Mouse (Mus musculus): ENCODE measurements around the gene Tbk1. TPM values are rescaled to one million over a fixed set of nuclear protein-coding genes. Genes with fewer than 3 reads are reported as not detected.

Tbk1 gene
- total RNA-seq, 2 experiments from 2014 or later, result 53.2 to 75.9 TPM

GRCm38 (mm10) chr10:121601272-121601671 is 14.7 kb upstream of the Tbk1 start:
- ATAC-seq (replicated peaks; ENCODE audit: low FRiP score, poor library complexity, severe bottlenecking), result no peak

GRCm38 (mm10) chr10:121596580-121596979 is 10.0 kb upstream of the Tbk1 start:
- ATAC-seq (replicated peaks; ENCODE audit: low FRiP score, poor library complexity, severe bottlenecking), result no peak

DNA sequence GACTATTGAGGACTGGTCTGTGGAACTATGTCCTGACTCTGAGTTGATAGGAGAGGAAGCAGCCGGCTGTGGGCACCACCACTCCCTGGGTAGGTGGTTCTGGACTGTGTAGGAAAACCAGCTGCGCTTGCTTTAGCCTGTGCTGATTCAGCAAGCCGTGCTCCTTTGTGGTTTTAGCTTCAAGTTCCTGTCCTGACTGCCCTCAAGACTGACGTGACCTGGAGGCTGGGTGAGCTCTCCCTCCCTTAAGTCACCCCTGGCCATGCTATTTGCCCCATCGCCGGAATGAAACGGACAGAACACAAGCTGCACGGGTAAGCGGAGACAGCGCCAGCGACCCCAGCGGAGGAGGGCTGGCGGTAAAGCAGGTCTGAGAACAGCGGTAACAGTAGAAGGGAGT is 4.5 kb upstream of the Tbk1 start:
- ATAC-seq (replicated peaks; ENCODE audit: low FRiP score, poor library complexity, severe bottlenecking), result no peak

DNA sequence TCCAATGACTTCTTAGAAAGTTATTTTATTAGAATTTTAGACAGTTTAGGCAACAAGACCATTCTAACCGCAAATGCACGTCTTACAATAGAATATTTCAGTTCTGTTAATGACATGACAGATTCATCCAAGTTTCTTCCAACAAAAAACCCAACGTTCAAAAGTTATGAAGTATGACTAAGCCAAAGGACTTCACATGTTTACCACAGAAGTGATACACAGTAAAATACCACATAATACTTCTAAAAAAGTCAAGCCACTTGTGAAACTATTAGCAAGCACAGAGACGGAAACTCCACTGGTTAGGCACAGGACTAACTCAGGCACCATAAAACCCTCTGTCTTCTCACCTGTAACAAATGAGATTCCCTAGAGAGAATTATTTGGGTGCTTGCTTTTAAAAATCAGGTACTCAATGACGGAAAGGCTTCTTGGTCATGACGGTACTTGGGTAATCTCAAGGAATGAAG is 819 bp upstream of the Tbk1 start:
- ATAC-seq (replicated peaks; ENCODE audit: low FRiP score, poor library complexity, severe bottlenecking), result no peak

DNA sequence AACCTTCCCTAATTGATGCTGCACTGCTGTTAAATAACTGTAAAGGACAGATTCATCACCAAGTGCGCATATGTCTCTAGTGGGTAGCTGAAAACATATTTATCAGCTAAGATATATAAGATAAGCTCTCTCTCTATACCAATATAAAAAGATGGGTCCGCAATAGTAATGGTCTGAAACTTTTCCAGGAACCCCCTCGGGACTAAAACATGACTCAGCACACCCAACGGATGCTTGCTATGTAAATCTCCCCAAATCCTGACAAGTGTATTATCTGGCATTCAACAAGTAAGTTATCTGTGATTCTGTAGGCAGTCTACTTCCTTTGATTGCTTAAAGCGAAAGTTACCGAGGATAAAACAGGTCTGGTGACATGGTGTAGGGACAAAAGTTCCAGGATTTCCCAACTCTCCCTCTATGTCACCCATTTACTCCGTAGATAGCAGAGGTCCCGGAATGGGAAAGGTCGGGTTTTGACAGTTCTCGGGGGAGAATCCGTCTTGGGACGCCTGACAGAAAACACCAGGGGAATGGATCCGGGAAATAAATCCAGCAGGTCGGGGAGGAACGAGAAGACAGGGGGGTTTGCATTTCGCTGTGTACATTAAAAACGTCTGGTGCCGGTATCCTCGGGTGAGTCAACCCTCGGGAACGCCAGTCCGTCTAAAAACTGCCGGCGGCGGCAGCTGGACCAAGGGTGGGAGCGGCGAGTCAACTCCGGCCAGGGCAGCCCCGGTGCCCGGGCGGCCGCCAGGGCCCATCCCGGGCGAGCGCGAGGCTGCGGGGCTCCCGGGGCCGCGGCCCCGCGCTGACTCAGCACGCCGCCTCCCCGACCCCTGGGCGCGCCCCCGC is 570 bp downstream of the Tbk1 start:
- peak; percentile 4; the same call in 1 of the 2 replicates for ATAC-seq (replicated peaks; ENCODE audit: low FRiP score, poor library complexity, severe bottlenecking)

GRCm38 (mm10) chr10:121585056-121585790 is 1.4 kb downstream of the Tbk1 start:
- ATAC-seq (replicated peaks; ENCODE audit: low FRiP score, poor library complexity, severe bottlenecking), result no peak

- ATAC-seq (replicated peaks; ENCODE audit: low FRiP score, poor library complexity, severe bottlenecking), result no peak
These were observed 2.6 kb downstream of the Tbk1 start for GRCm38 (mm10) chr10:121584033-121584432.

GRCm38 (mm10) chr10:121583016-121583415 is 3.6 kb downstream of the Tbk1 start:
- no peak for ATAC-seq (replicated peaks; ENCODE audit: low FRiP score, poor library complexity, severe bottlenecking)

- no peak for ATAC-seq (replicated peaks; ENCODE audit: low FRiP score, poor library complexity, severe bottlenecking)
These were observed 4.3 kb downstream of the Tbk1 start for GRCm38 (mm10) chr10:121582287-121582686.

- no peak for ATAC-seq (replicated peaks; ENCODE audit: low FRiP score, poor library complexity, severe bottlenecking)
These were observed 5.2 kb downstream of the Tbk1 start for GRCm38 (mm10) chr10:121581405-121581804.

DNA sequence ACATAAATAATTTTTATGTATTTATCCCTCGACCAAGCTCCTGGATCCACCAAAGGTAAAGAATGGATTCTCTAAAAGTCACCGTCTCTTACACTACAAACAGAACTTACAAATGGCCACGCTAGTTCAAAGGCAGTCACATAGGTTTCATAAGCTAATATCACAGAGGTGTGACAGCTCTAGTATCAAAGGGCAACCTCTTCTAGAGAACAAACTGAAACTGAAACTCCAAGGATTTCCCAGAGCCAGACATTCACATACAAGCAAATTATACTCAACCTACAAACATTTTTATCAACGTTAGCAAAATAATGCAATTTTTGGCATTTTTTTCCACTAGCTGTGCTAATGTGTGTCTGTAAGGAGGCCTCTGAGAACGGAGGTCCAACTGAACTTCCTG is 6.2 kb downstream of the Tbk1 start:
- no peak for ATAC-seq (replicated peaks; ENCODE audit: low FRiP score, poor library complexity, severe bottlenecking)

GRCm38 (mm10) chr10:121576372-121576771 is 10.2 kb downstream of the Tbk1 start:
- no peak for ATAC-seq (replicated peaks; ENCODE audit: low FRiP score, poor library complexity, severe bottlenecking)

- no peak for ATAC-seq (replicated peaks; ENCODE audit: low FRiP score, poor library complexity, severe bottlenecking)
These were observed 15.0 kb downstream of the Tbk1 start for GRCm38 (mm10) chr10:121571511-121572147.

DNA sequence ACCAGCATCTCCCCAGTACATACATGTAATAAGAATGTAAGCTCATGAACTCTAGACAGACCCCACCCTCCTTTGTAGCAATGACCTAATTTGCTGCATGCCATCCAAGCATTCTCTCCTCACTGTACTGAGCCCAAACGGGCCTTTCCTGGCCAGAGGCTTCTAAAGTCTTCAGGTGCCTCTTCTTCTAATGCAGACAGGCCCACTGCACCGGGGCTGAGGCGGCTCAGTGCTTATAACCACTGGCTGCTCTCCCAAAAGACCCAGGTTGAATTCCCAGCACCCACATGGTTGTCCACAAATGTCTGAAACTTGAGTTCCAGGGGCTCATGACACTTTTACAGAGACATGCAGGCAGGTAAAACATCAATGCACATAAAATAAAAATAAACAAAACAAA is 15.6 kb downstream of the Tbk1 start:
- no peak for ATAC-seq (replicated peaks; ENCODE audit: low FRiP score, poor library complexity, severe bottlenecking)

DNA sequence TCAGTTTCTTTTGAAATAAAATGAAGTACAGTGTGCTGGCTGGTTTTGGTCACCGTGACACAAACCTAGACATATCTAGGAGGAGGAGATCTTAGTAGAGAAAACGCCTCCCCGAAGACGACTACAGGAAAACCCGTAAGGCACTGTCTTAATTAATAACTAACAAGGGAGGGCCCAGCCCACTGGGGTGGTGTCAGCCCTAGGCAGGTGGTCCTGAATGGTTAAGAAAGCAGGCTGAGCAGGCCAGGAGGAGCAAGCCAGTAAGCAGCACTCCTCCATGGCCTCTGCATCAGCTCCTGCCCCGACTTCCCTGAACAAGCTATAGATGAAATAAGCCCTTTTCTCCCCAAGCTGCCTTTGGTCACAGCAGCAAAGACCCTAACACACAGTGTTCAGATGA is 16.8 kb downstream of the Tbk1 start:
- ATAC-seq (replicated peaks; ENCODE audit: low FRiP score, poor library complexity, severe bottlenecking), result no peak

- ATAC-seq (replicated peaks; ENCODE audit: low FRiP score, poor library complexity, severe bottlenecking), result peak; percentile 98
These were observed 17.5 kb downstream of the Tbk1 start for GRCm38 (mm10) chr10:121569001-121569589.

DNA sequence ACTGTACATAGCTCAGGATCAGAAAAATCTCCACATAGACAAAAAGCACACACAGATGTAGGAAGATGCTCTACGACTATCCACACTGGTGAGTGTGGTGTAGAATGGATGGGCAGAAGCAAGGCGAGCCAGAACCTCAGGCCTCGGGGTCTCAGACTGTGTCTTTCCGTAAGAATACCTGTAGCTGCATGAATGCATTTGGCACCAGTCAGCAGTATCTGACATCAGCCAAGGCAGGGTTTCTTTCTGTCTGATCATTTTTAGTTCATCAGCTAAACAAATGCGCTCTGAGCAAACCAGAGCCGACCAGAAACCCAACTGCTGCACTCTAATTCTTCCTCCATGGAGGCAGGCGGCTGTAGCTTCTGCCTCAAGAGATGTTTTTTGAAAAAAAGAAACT is 18.1 kb downstream of the Tbk1 start:
- peak; percentile 40 for ATAC-seq (replicated peaks; ENCODE audit: low FRiP score, poor library complexity, severe bottlenecking)

DNA sequence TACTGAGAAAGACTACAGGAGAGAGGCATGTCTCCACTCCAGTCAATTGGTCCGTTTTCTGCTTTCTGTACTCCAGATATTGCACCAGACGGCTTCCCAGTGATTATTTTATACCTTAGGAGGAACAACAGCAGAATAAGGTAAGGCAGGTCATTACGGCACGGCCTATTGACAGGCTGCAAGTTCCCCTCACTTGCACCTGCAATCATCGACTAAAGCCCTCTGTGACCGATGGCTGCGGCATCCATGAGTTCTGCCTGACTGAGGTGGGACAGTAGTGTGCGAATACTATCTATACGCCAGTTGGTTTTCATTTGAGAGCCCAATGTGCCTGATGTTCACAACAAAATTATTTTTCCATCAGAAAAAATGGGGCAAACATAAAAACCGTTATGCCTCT is 18.6 kb downstream of the Tbk1 start:
- no peak for ATAC-seq (replicated peaks; ENCODE audit: low FRiP score, poor library complexity, severe bottlenecking)

DNA sequence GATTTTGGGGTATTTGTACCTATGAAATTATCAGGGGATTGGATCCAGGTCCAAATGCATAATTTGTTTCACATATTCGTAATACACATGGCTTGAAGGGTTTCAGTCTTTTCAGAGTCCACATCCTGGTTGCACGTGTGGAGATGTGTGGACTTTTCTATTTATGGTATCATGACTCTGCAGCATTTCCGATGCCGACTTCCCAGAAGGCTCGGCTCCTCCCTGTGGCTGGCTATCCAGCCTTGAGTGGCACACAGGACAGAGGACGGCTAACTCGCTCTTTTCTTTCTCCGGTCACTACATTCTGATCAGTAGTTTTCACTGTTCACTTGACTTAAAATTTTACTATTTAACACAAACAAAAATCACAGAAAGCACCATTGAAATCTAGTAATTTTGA is 22.1 kb downstream of the Tbk1 start:
- no peak for ATAC-seq (replicated peaks; ENCODE audit: low FRiP score, poor library complexity, severe bottlenecking)

DNA sequence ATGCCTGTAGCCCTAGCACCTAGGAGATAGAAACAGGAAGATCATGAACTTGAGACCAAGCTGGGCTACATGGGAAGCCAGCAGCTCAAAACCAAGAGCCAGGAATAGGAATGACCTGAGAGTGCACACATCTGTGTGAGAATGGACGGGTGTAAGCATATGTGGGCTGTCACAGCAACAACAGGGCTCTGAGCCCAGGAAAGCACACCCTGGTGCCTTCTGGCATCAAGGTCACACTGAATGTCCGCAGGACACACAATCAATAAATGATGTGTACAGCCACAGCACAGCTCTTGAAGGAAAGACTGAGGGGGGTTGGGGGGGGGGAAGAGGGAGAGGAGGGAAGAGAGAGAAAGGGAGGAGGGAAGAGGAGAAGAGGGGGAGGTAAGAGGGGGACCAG is 28.4 kb downstream of the Tbk1 start:
- ATAC-seq (replicated peaks; ENCODE audit: low FRiP score, poor library complexity, severe bottlenecking), result no peak
